Mouse (Mus musculus) heart, embryonic 10.5 days (tissue): ENCODE data around the gene Npat. TPM values are rescaled to one million over a fixed set of nuclear protein-coding genes. Genes with fewer than 3 reads are reported as not detected.

ENCODE experiments used
- polyA plus RNA-seq: library from polyadenylated mRNA; unstranded; fragments of >200 nt; fragmentation: Nextera tagmentation; extraction: Ambion mirVana; gene quantifications from 2 replicates; pipeline ENCODE4 v1.2.1, GENCODE M21; 2016

Npat gene
- polyA plus RNA-seq, 1 experiment from 2014 or later: 17.5 TPM

Other genes starting within 250 kb of the Npat start
- 0.31 and 0.65 TPM in 2 replicates for gene Exph5, start 235.4 kb upstream of the Npat start, polyA plus RNA-seq
- 17.5 and 18.1 TPM in 2 replicates for gene Kdelc2, start 153.0 kb upstream of the Npat start, polyA plus RNA-seq
- 0.09 and 0.58 TPM in 2 replicates for gene 4930550C14Rik, start 134.7 kb upstream of the Npat start, polyA plus RNA-seq
- 10.5 and 11.1 TPM in 2 replicates for gene Atm, start 307 bp upstream of the Npat start, polyA plus RNA-seq
- 79.2 and 113 TPM in 2 replicates for gene Acat1, start 73.3 kb downstream of the Npat start, polyA plus RNA-seq
- gene Cul5, start 133.0 kb downstream of the Npat start, polyA plus RNA-seq: 31.5 and 32.4 TPM in 2 replicates
- 0.16 and 0.60 TPM in 2 replicates for gene Rab39, start 169.2 kb downstream of the Npat start, polyA plus RNA-seq
- 0.89 and 2.9 TPM in 2 replicates for gene Slc35f2, start 234.5 kb downstream of the Npat start, polyA plus RNA-seq